Mouse (Mus musculus) olfactory bulb, adult 2 months (tissue): ENCODE measurements around the gene Ppt2.

Experiments used
- CTCF ChIP-seq: fragments of 200-500 bp; IDR thresholded peaks from 2 replicates; pipeline ENCODE4 v1.5.1; 2012; ENCODE audit warnings: low read depth, mild to moderate bottlenecking, low read length, moderate library complexity; ENCODE audit not compliant: insufficient read depth
- POLR2A ChIP-seq: fragments of 200-500 bp; IDR thresholded peaks from 2 replicates; pipeline ENCODE4 v1.6.1; 2012; ENCODE audit warnings: mild to moderate bottlenecking, low read depth, low read length, moderate library complexity; ENCODE audit not compliant: insufficient read depth

DNA sequence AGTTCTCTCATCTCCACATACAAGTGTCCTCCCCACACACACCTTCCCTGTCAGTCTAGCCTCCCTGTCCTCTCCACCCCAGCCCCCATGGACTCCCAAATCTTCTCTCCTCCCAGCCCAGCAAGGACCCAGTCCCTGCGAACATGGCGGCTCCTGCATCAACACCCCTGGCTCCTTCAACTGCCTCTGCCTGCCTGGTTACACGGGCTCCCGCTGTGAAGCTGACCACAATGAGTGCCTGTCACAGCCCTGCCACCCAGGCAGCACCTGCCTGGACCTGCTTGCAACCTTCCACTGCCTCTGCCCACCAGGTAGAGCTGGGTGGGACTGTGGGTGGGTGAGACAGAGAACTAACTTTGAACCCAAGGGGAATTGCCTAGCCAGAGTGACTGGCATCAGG, 58.4 kb downstream of the Ppt2 start:
- TF ChIP-seq CTCF (no peak), POLR2A (no peak)
